Mouse (Mus musculus) kidney, adult 9 months (tissue): Measurements from ENCODE around the gene Mpo.

Source experiments
- DNase-seq: peaks from one replicate; pipeline ENCODE4 v3.0.0; 2022

The Mpo gene

DNA sequence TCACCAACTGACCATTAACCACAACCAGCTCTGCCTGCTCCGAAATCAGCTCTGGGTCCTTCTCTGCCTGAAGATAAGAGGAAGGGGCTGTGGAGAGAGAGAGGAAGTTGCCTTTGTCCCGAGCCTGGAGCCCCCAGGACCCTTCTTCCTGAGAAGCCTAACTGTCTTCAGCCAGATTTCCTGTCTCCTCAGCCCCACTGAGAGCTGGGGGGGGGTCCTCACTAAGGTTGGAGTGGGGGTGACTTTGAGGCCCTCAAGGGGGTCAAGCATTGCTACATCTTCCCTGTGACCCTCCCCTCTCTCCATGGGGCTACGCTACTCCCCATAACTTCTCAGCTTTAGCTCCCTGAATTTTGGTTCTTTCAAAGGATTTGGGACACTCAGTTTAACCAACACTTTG is at the start of gene Mpo:
Gene Mpo, plus strand, starts transcription at position 122 of the 400 bp plus-strand sequence.
- DNase-seq, result no peak

GRCm38 (mm10) chr11:87743691-87744090 is 49.7 kb upstream of the Mpo start:
- DNase-seq, result no peak

DNA sequence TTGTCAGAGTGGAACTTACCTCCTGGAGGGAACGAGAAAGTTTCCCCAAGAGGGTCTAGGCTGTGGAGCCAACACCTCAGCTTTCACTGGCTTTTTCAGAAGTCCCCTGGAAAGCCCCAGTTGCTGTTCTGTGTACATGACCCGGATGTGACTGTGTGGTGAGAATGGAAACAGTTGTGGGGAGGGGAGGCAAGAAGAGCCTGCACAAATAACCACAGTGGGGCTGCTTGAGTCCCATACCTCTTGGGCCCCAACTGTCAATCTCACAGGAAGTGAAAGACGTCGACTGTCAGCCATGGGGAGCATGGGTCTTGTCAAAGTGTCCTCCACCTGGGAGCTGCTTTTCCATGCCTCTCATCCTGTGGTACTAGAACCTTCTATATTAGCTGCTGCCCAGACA is 48.4 kb upstream of the Mpo start:
- no peak for DNase-seq

- no peak for DNase-seq
Measured at GRCm38 (mm10) chr11:87745632-87746555, 47.5 kb upstream of the Mpo start.

DNA sequence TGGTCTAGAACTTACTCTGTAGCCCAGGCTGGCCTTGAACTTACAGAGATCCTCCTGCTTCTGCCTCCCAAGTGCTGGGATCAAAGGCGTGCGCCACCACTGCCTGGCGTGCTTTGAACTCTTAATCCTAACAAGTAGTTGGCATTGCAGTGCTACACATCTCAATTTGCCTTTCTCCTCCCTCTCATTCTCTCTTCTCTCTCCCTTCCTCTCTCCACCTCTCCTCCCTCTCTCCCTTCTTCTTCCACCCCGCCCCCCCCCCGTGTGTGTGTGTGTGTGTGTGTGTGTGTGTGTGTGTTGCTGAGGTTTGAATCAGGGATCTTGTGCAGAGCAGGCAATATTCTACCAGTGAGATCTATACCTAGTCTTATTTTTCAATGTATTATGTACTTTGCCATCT is 46.1 kb upstream of the Mpo start:
- DNase-seq, result no peak

DNA sequence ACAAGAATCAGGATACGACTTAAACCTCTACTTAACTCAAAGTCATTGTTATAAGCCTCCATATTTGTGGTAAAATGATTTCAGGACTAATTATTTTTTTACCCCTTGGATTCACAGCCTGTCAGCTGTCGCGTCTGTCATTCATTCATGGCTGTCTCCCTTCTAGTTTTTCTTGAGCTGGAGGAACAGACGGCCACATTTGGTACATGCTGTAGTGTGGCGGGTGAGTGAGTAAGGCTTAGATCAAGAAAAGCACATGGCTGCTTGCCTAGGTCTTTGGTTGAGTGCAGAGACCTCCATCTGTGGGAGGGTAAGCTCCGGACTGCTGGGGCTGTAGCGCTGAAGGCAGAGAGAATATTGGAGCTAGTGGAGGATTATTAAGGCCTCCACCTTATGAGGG is 45.7 kb upstream of the Mpo start:
- DNase-seq, result no peak

DNA sequence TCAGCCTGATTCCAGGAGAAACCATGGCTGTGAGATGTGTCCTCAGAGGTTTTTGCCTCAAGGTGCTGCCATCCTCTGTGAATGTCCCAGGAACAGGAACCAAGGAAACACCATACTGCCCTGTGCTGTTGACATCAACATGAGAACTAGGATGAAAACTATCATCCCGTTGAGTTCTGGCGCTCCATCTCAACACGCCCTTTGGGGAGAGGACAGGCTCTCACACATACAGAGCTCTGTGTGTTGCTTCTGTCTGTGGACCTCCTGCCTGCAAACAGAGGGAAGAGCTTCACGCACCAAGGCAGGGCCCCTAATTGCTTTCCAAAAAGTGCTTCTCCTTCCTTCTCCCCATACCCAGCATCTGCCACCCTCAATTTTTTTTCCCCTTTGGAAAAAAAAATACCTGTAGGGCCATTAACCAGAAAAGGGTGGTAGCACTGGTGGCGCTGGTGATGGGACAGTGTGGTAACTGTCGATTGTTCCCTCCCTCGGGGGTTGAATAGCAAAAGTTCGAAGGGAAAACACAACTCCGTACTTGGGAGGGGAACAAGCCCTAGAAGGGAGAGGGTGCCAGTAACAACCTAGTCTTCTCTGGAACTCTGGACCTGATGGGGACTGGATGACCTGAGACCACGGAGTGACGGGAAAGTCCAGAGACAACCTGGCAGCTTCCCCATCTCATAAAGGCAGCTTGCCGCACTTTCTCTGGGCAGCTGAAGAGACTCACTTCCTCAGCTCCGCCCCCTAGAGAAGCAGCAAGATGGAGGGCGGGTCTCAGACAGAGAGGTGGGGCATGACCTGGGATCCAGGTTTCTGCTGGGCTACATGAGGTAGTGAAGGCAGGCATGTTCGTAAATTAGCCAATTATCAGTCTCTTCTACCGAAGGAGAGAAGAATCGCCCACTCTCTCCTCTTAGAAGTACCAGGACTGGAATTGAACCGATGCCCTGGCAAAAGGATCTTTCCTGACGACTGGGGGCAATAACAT is 45.0 kb upstream of the Mpo start:
- peak; percentile 32 for DNase-seq

GRCm38 (mm10) chr11:87749192-87750042 is 44.0 kb upstream of the Mpo start:
- DNase-seq, result peak; percentile 39

- DNase-seq, result no peak
Measured at GRCm38 (mm10) chr11:87750043-87750421, 43.3 kb upstream of the Mpo start.

DNA sequence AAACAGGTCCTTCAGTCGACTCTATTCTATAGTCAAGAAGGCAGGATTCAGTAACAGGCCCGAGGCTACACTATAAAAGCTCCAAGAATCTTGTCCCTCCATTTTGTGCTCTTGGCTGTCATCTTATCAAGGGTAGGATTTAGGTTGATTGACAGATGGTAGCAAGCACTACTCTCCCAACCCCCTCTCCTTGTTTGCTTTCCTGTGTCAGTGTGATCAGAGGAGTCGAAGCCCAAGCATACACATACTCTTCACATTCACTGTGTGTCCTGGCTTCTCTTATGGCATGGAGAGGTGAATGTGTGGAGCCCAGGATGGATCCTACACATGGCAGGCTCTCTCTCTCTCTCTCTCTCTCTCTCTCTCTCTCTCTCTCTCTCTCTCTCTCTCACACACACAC is 42.9 kb upstream of the Mpo start:
- DNase-seq, result no peak

- no peak for DNase-seq
Measured at GRCm38 (mm10) chr11:87751031-87751430, 42.4 kb upstream of the Mpo start.

- no peak for DNase-seq
Measured at GRCm38 (mm10) chr11:87751491-87751966, 41.9 kb upstream of the Mpo start.

DNA sequence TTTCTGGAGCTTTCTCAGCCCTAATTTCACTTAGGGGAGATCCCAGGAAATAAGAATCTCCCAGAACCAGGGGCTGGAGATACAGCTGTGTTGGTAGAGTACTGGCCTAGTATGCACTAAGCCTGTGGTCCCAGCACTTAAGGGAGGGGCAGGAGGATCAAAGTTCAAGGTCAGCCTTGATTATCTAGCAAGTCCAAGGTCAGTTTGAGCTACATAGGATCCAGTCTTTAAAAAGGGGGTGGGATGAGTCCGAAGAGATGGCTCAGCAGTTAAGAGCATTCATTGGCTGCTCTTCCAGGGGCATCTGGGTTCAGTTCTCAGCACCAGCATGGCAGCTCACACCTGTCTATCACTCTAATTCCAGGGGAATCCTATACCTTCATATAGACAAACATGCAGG is 41.1 kb upstream of the Mpo start:
- no peak for DNase-seq

- no peak for DNase-seq
Measured at GRCm38 (mm10) chr11:87753255-87753654, 40.1 kb upstream of the Mpo start.

DNA sequence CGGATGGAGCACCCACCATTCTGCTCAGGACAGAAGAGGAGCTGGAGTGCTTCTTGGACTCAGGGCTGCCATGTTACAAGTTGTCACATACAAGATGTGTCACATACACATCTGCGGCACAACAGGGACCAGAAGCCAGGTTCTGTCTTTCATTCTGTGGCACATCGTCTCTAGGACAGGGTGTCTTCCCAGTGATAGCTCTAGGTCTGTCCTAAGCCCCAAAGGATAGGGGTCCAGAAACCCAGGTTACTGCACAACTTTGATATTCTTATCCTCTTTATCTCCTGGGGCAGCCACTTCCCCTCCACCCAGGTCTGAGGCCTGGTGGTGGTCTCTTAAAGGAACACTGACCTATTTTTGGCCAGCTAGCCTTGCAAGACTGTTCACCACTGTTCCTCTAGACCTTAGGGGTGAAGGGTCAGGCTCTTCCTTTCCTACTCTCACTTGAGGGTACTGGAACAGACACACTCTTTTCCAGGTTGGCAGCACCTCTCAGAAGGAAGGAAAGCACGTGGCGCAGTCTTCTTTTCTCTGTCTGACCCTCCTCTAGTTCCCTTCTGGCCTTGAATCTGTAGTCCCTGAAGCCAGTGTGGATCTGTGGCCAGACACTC is 39.4 kb upstream of the Mpo start:
- no peak for DNase-seq

GRCm38 (mm10) chr11:87754603-87755002 is 38.8 kb upstream of the Mpo start:
- DNase-seq, result no peak

DNA sequence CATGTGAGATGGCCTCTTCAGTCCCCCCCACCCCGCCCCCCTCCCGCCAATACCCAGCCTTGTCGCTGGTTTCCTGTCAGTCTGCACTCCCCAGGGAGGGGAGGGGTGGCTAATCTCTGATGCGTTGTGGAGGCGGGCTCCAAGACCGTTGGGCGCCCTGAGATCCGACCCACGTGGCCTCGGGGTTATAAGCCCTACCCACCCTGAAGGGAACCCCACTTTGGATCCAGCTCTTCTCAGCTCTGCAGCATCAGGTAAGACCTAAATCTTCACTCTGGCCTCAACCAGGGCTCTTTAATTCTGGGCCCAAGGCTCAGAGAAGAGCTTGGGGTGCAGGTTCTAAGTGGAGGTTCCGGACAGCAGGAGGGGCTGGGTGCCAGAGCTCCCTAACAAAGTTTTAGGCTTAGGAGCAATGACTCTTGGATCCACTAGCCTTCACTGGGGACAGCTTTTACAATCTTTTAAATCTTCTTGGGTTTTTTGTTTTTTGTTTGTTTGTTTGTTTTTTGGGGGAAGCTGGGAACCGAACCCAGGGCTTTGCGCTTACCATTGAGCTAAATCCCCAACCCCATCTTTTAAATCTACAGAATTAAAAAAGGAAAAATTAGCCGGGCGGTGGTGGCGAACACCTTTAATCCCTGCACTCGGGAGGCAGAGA is 37.9 kb upstream of the Mpo start:
- peak; percentile 45 for DNase-seq

DNA sequence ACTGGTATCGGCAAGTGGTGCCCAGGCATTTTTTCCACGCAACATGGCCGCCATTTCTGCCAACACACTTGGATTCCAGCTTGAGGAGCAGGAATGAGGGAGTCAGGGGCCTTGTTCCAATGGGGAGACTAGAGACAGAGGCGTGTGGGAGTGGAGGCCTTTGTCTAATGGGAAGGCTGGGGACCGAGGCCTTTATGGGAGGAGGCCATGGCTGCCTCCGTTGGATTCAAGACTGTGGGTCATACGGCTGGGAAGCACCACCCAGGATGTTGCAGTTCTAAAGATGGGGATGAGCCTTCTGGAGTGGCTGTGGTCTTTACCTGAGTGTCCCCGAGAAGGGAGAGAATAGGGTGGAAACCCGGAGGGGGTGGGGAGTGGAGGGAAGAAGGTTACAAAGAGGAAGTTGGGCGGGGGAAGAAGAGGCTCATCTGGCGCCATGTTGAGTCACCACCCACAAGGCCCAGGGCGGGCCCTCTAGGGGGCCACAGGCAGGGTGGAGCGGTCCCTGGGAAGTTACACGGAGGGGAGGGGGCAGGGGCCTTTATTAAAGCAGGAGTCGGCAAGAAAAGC is 37.0 kb upstream of the Mpo start:
- no peak for DNase-seq

GRCm38 (mm10) chr11:87757001-87757954 is 36.1 kb upstream of the Mpo start:
- DNase-seq, result no peak
